ENCODE assay signal across 8 mouse cellular contexts in the genomic region with DNA sequence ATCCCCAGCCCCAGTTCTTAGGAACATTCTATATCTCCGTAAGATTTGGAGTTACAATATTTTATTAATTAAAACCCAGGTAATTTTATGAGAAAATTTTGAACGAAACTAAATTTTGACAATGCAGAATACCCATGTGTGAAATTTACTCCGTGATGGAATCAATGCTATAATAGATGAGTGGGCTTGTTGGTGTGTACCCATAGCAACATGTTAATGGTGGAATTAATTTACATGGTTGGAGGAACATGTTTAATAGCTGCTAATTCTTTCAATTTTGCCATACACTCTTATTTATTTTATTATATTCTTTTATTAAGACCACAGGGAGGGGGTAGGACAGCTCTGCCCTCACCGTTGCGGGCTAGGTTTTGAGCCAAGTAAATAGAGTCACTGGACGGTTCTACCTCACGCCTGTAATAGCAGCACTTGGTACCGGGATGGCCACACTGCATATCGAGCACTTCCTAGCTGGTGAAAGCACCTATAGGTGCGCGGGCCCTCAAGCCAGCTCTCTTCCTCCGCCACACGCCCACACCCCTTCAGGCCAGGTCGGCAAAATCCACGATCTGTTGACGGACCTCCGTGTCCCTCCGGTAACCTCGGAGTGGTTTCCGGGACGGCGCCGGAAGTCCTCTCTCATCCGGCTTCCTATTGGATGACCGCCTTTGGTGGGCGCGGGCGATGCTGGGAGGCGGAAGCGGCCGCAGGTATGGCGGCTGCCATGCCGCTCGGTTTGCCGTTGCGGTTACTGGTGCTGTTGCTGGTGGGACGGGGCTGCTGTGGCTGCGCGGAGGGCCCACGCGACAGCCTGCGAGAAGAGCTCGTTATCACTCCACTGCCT. TPM values are rescaled to one million over a fixed set of nuclear protein-coding genes. Genes with fewer than 3 reads are reported as not detected.
DNase-seq lines count a peak whose midpoint lies in the region; ATAC-seq and TF ChIP-seq lines count a peak whose summit lies in the region.

A gene (plus strand): TSS at position 674 of the 844 bp plus-strand sequence.

- peak; percentile 98 for ATAC-seq in activated CD4-positive, CD25-positive, alpha-beta regulatory T cell, adult 4 months
- peak; percentile 93 for ATAC-seq in common myeloid progenitor, adult 5-6 weeks (replicated peaks; ENCODE audit: low read depth, poor library complexity, severe bottlenecking)
- peak; percentile 84 for ATAC-seq in hindbrain, postnatal 0 days
- peak; percentile 98 for ATAC-seq in megakaryocyte, adult 5-6 weeks (ENCODE audit: poor library complexity, severe bottlenecking)

- H3K9ac ChIP-seq in hindbrain, postnatal 0 days (replicated peaks; ENCODE audit: low read length): peak within 1 kb of the TSS; percentile 57

- H3K27me3 ChIP-seq in hindbrain, postnatal 0 days (ENCODE audit: insufficient read depth, low read length): no peaks in the 10 kb centered on the region

- H3K27ac ChIP-seq in hindbrain, postnatal 0 days: peak within 1 kb of the TSS; percentile 86
- H3K27ac ChIP-seq in left cerebral cortex, adult 2 months: peak within 1 kb of the TSS; percentile 90

- intact Hi-C loops in left cerebral cortex, adult 2 months (cut with DNase I): loop anchor here (2.0 kb wide), 1 partner anchor 36 kb away; a partner anchor contains a TSS

- whole genome bisulfite sequencing in hindbrain, postnatal 0 days: 4% methylated on average over 41 of the region's 43 CpGs

- peak within 1 kb of the TSS; percentile 87 for H3K4me3 ChIP-seq in hindbrain, postnatal 0 days (ENCODE audit: low read length)
- H3K4me3 ChIP-seq in left cerebral cortex, adult 2 months: peak within 1 kb of the TSS; percentile 84

- TF ChIP-seq CTCF in hindbrain, postnatal 0 days (IDR thresholded peaks at IDR 0.05; ENCODE audit: low read depth): no peak
- no peak for TF ChIP-seq CTCF in left cerebral cortex, adult 2 months (IDR thresholded peaks at IDR 0.05)

- no peaks in the 10 kb centered on the region for H3K9me3 ChIP-seq in hindbrain, postnatal 0 days (ENCODE audit: low read length)

- H3K36me3 ChIP-seq in hindbrain, postnatal 0 days (ENCODE audit: insufficient read depth, low read length): peaks cover 7% of the 10 kb centered on the region; the same call in 1 of the 2 replicates

- H3K4me2 ChIP-seq in hindbrain, postnatal 0 days (ENCODE audit: low read depth, low read length): peak within 1 kb of the TSS; percentile 100

- peak; percentile 65 to 78 for DNase-seq in gastrocnemius, adult 8-10 months (ENCODE audit: low spot score in 2 of 2)
- DNase-seq in hindbrain, postnatal 0 days (ENCODE audit: low spot score): peak; percentile 93
- peak; percentile 85 to 87 for DNase-seq in left cerebral cortex, adult 2 months (ENCODE audit: extremely low spot score in 1 of 2, low spot score in 2 of 2)
- peak; percentile 93 for DNase-seq in right cerebral cortex, adult 18-20 months
- DNase-seq in urinary bladder, adult 2 months (ENCODE audit: low spot score): peak; percentile 79

- peaks cover 10% of the 10 kb centered on the region for H3K4me1 ChIP-seq in hindbrain, postnatal 0 days (ENCODE audit: insufficient read depth, low read length)

RNA-seq across cellular contexts. Expression of the gene that starts here (rescaled TPM):
- 10 to 100 TPM; 19.6 to 47.7 TPM for polyA plus RNA-seq in activated CD4-positive, CD25-positive, alpha-beta regulatory T cell, adult 4 months (2017; shearing (Covaris generic))
- 30.6 and 33.2 TPM in 2 replicates for total RNA-seq in common myeloid progenitor, adult 5-6 weeks (2017)
- total RNA-seq in gastrocnemius, adult 8-10 months (2022): 10 to 100 TPM; 27.2 to 33.2 (median 30.0) TPM
- 118 and 134 TPM in 2 replicates for total RNA-seq in hindbrain, postnatal 0 days (2014; rRNA removed)
- 102 and 116 TPM in 2 replicates for polyA plus RNA-seq in hindbrain, postnatal 0 days (2015; fragmentation: Nextera tagmentation; extraction: Ambion mirVana)
- 10 to 100 TPM; 86.3 to 87.0 TPM for total RNA-seq in left cerebral cortex, adult 2 months (2021)
- total RNA-seq in megakaryocyte, adult 5-6 weeks (2015): 69.0 and 70.8 TPM in 2 replicates
- total RNA-seq in megakaryocyte, adult 5-6 weeks (2017): 30.8 and 43.0 TPM in 2 replicates
- 55.9 and 71.5 TPM in 2 replicates for polyA plus RNA-seq in urinary bladder, adult 2 months (2012; rRNA removed)

Comparison
In these comparisons a context has a peak if more than half of its experiments do, and no peak if none do; other contexts are left out.
1. Peak in every context shown above with its lines: DNase-seq, ATAC-seq, H3K4me3 ChIP-seq and H3K27ac ChIP-seq.